Comparison of ENCODE assay signal across 26 mouse cellular contexts in genomic region chr4:101037156-101037555, GRCm38 (mm10). TPM values are rescaled to one million over a fixed set of nuclear protein-coding genes. Genes with fewer than 3 reads are reported as not detected.
DNase-seq lines count a peak whose midpoint lies in the region; ATAC-seq and TF ChIP-seq lines count a peak whose summit lies in the region.
"Had no signal": no experiment of that assay in that cellular context is flagged by ENCODE, and none has a peak within 500 bp of the region (broad histone marks: within the 10 kb centered on the region; RNA-seq: fewer than 3 reads in every experiment).

No protein-coding gene starts in this region.

- no peaks in the 10 kb centered on the region for H3K36me3 ChIP-seq in forebrain, postnatal 0 days (ENCODE audit: insufficient read depth)
- H3K36me3 ChIP-seq in forebrain, embryonic 12.5 days (replicated peaks) = no peaks in the 10 kb centered on the region
- H3K36me3 ChIP-seq: heart, embryonic 10.5 days; hindbrain, embryonic 15.5 days; liver, embryonic 15.5 days had no signal

- ATAC-seq in forebrain, postnatal 0 days = no peak
- ATAC-seq in forebrain, embryonic 12.5 days (ENCODE audit: low FRiP score) = no peak
- ATAC-seq: forebrain, embryonic 13.5 days; intestine, embryonic 16.5 days; midbrain, embryonic 16.5 days had no signal

- peak; percentile 5 for DNase-seq in forebrain, postnatal 0 days
- peak; percentile 81 for DNase-seq in brain, adult 2 months (ENCODE audit: low read depth, low spot score)
- DNase-seq in layer of hippocampus, adult 9-11 months = peak; percentile 70
- peak; percentile 44 to 63 for DNase-seq in right cerebral cortex, adult 2 months (ENCODE audit: low spot score in 2 of 2)
- no peak for DNase-seq in adrenal gland, postnatal 10 days
- DNase-seq in cerebellum, postnatal 36 days = no peak
- DNase-seq in heart, adult 8-10 months (ENCODE audit: low spot score) = no peak
- DNase-seq: cerebellum, adult 11 months; cerebellum, postnatal 14 days; heart, postnatal 14 days; lung, postnatal 14 days; thymus, adult 18-20 months had no signal

- no peaks in the 10 kb centered on the region for H3K27me3 ChIP-seq in forebrain, postnatal 0 days (ENCODE audit: insufficient read depth, low read length)
- H3K27me3 ChIP-seq in forebrain, embryonic 12.5 days = no peaks in the 10 kb centered on the region
- H3K27me3 ChIP-seq: forebrain, embryonic 13.5 days; hindbrain, embryonic 15.5 days; liver, embryonic 15.5 days; megakaryocyte, embryonic 14.5 days had no signal

- H3K27ac ChIP-seq in forebrain, postnatal 0 days (ENCODE audit: low read depth, low read length) = no peak overlapping the region
- H3K27ac ChIP-seq in forebrain, embryonic 12.5 days = no peak overlapping the region
- H3K27ac ChIP-seq: forebrain, embryonic 13.5 days; heart, embryonic 10.5 days; hindbrain, embryonic 15.5 days; liver, embryonic 15.5 days had no signal

- no peak for TF ChIP-seq CTCF in forebrain, postnatal 0 days (IDR thresholded peaks at IDR 0.05; ENCODE audit: low read depth)

- H3K4me2 ChIP-seq in forebrain, postnatal 0 days (ENCODE audit: low read depth) = no peak overlapping the region
- no peak overlapping the region for H3K4me2 ChIP-seq in forebrain, embryonic 12.5 days
- H3K4me2 ChIP-seq: forebrain, embryonic 13.5 days; hindbrain, embryonic 15.5 days; liver, embryonic 15.5 days had no signal

- no peak overlapping the region for H3K4me3 ChIP-seq in forebrain, postnatal 0 days (ENCODE audit: low read depth, low read length)
- H3K4me3 ChIP-seq in forebrain, embryonic 12.5 days (replicated peaks) = no peak overlapping the region
- H3K4me3 ChIP-seq: forebrain, embryonic 13.5 days; heart, embryonic 10.5 days; hindbrain, embryonic 15.5 days; liver, embryonic 15.5 days; megakaryocyte, embryonic 14.5 days had no signal

- WGBS in forebrain, postnatal 0 days = 62% methylated on average over 7 of the region's 7 CpGs
- 76% methylated on average over 7 of the region's 7 CpGs for WGBS in forebrain, embryonic 12.5 days

- H3K9me3 ChIP-seq in forebrain, postnatal 0 days (ENCODE audit: low read length) = no peaks in the 10 kb centered on the region
- H3K9me3 ChIP-seq in forebrain, embryonic 12.5 days = no peaks in the 10 kb centered on the region
- H3K9me3 ChIP-seq: forebrain, embryonic 13.5 days; heart, embryonic 10.5 days; hindbrain, embryonic 15.5 days; liver, embryonic 15.5 days; megakaryocyte, embryonic 14.5 days had no signal

- H3K9ac ChIP-seq in forebrain, postnatal 0 days = no peak overlapping the region
- H3K9ac ChIP-seq in forebrain, embryonic 12.5 days = no peak overlapping the region
- H3K9ac ChIP-seq: forebrain, embryonic 13.5 days; hindbrain, embryonic 15.5 days; liver, embryonic 15.5 days had no signal

- H3K4me1 ChIP-seq in forebrain, postnatal 0 days (ENCODE audit: insufficient read depth) = no peaks in the 10 kb centered on the region
- H3K4me1 ChIP-seq in forebrain, embryonic 12.5 days = no peaks in the 10 kb centered on the region
- H3K4me1 ChIP-seq: forebrain, embryonic 13.5 days; heart, embryonic 10.5 days; hindbrain, embryonic 15.5 days; liver, embryonic 15.5 days; megakaryocyte, embryonic 14.5 days had no signal

RNA-seq across cellular contexts. Expression of gene Gm10577, which starts 16.7 kb away (rescaled TPM):
- total RNA-seq in forebrain, postnatal 0 days (2014; rRNA removed) = not detected in 2 replicates
- not detected in 2 replicates for polyA plus RNA-seq in forebrain, postnatal 0 days (2015; fragmentation: Nextera tagmentation; extraction: Ambion mirVana)
- not detected in 2 replicates for polyA plus RNA-seq in forebrain, embryonic 12.5 days (2016; fragmentation: Nextera tagmentation; extraction: Ambion mirVana)
- total RNA-seq in adrenal gland, postnatal 10 days (2021) = not detected
- not detected for total RNA-seq in heart, adult 8-10 months (2022)
- total RNA-seq: gastrocnemius, postnatal 36 days; heart, postnatal 14 days; layer of hippocampus, postnatal 10 days; MEL had no signal
- polyA plus RNA-seq: forebrain, embryonic 13.5 days; heart, embryonic 10.5 days; hindbrain, embryonic 15.5 days; intestine, embryonic 16.5 days; kidney, embryonic 16.5 days; limb, embryonic 14.5 days; liver, embryonic 15.5 days; midbrain, embryonic 16.5 days; small intestine, adult 2 months had no signal

RNA-seq across cellular contexts. Expression of gene Raver2, which starts 31.6 kb away (rescaled TPM):
- total RNA-seq in forebrain, postnatal 0 days (2014; rRNA removed) = 14.4 and 15.0 TPM in 2 replicates
- 4.0 and 6.5 TPM in 2 replicates for polyA plus RNA-seq in forebrain, postnatal 0 days (2015; fragmentation: Nextera tagmentation; extraction: Ambion mirVana)
- 11.2 and 11.7 TPM in 2 replicates for polyA plus RNA-seq in forebrain, embryonic 12.5 days (2016; fragmentation: Nextera tagmentation; extraction: Ambion mirVana)
- 1 to 10 TPM; 3.5 to 5.1 TPM for total RNA-seq in adrenal gland, postnatal 10 days (2021)
- 1 to 10 TPM; 2.3 to 4.6 (median 2.9) TPM for total RNA-seq in heart, adult 8-10 months (2022)

Comparison
In these comparisons a context has a peak if more than half of its experiments do, and no peak if none do; other contexts are left out.
1. DNase-seq: peak in forebrain, postnatal 0 days (single experiment), brain, adult 2 months (single experiment), layer of hippocampus, adult 9-11 months (single experiment) and right cerebral cortex, adult 2 months (2 of 2); none in adrenal gland, postnatal 10 days (single experiment), cerebellum, postnatal 36 days (0 of 2) and heart, adult 8-10 months (single experiment).